Mouse (Mus musculus) MEL (cell line): Measurements from ENCODE around the gene Traf3. TPM values are rescaled to one million over a fixed set of nuclear protein-coding genes. Genes with fewer than 3 reads are reported as not detected.

ENCODE experiments used
- DNase-seq: peaks from one replicate; pipeline ENCODE4 v3.0.0; 2011; ENCODE audit warnings: low read depth, low spot score
- H3K27ac ChIP-seq: 2 replicates; pipeline ENCODE4 v1.5.1; 2012; ENCODE audit warnings: low read depth, mild to moderate bottlenecking, control low read depth, low read length, moderate library complexity; ENCODE audit not compliant: control insufficient read depth
- H3K27me3 ChIP-seq, 2 experiments: fragments of 150-350 bp in 1 of 2; sonication (generic) in 1 of 2; 2 replicates each; pipeline ENCODE4 v1.6.1; 2012; ENCODE audit warnings: low read length in 2 of 2, mild to moderate bottlenecking in 2 of 2, improper control_type of control experiment in 1 of 2, moderate library complexity in 1 of 2; ENCODE audit not compliant: insufficient read depth in 2 of 2, control insufficient read depth in 1 of 2
- H3K36me3 ChIP-seq, 2 experiments: 2 replicates each; pipeline ENCODE4 v1.6.1; 2012 to 2014; ENCODE audit warnings: low read length in 2 of 2, improper control_type of control experiment in 1 of 2, inconsistent platforms in 1 of 2, mild to moderate bottlenecking in 1 of 2; ENCODE audit not compliant: insufficient read depth in 2 of 2, control insufficient read depth in 1 of 2
- H3K4me1 ChIP-seq, 2 experiments: fragments of 150-350 bp in 1 of 2; sonication (generic) in 1 of 2; 2 replicates each; pipeline ENCODE4 v1.6.1; 2012; ENCODE audit warnings: low read length in 2 of 2, improper control_type of control experiment in 1 of 2, mild to moderate bottlenecking in 1 of 2; ENCODE audit not compliant: insufficient read depth in 2 of 2, control insufficient read depth in 1 of 2
- H3K4me3 ChIP-seq, 2 experiments: fragments of 150-350 bp in 1 of 2; sonication (generic) in 1 of 2; 2 replicates each; pipeline ENCODE4 v1.5.1; 2012; ENCODE audit warnings: low read depth in 2 of 2, low read length in 2 of 2, mild to moderate bottlenecking in 2 of 2, moderate library complexity in 2 of 2, control low read depth in 1 of 2, improper control_type of control experiment in 1 of 2; ENCODE audit not compliant: control insufficient read depth in 1 of 2, insufficient read depth in 1 of 2
- H3K79me2 ChIP-seq: 2 replicates; pipeline ENCODE4 v1.6.1; 2012; ENCODE audit warnings: mild to moderate bottlenecking, low read length, moderate library complexity; ENCODE audit not compliant: control insufficient read depth, poor library complexity, insufficient read depth
- H3K9ac ChIP-seq: 2 replicates; pipeline ENCODE4 v1.6.1; 2012; ENCODE audit warnings: low read depth, mild to moderate bottlenecking, control low read depth, low read length, moderate library complexity; ENCODE audit not compliant: control insufficient read depth, poor library complexity, severe bottlenecking
- H3K9me3 ChIP-seq: fragments of 150-350 bp; sonication (generic); replicated peaks from 2 replicates; pipeline ENCODE4 v1.6.1; 2012; ENCODE audit warnings: mild to moderate bottlenecking, low read length, improper control_type of control experiment, moderate library complexity; ENCODE audit not compliant: insufficient read depth
- BHLHE40 ChIP-seq: IDR thresholded peaks from 2 replicates; pipeline ENCODE4 v1.6.1; 2012; ENCODE audit warnings: low read depth, mild to moderate bottlenecking, inconsistent platforms, low read length, improper control_type of control experiment, borderline replicate concordance
- CHD1 ChIP-seq: IDR thresholded peaks from 2 replicates; pipeline ENCODE4 v1.6.1; 2012; ENCODE audit warnings: low read depth, mild to moderate bottlenecking, inconsistent platforms, low read length, improper control_type of control experiment
- CHD2 ChIP-seq: IDR thresholded peaks from 2 replicates; pipeline ENCODE4 v1.6.1; 2011; ENCODE audit warnings: low read length, improper control_type of control experiment
- E2F4 ChIP-seq: IDR thresholded peaks from 2 replicates; pipeline ENCODE4 v1.6.1; 2011; ENCODE audit warnings: low read depth, low read length, improper control_type of control experiment, borderline replicate concordance
- ELF1 ChIP-seq: IDR thresholded peaks from 2 replicates; pipeline ENCODE4 v1.6.1; 2014; ENCODE audit warnings: low read depth, mild to moderate bottlenecking, inconsistent platforms, low read length, improper control_type of control experiment, moderate library complexity
- EP300 ChIP-seq, 2 experiments: IDR thresholded peaks; 2 replicates each; pipeline ENCODE4 v1.6.1; 2011; ENCODE audit warnings: improper control_type of control experiment in 2 of 2, low read length in 2 of 2, low read depth in 1 of 2, mild to moderate bottlenecking in 1 of 2
- GABPA ChIP-seq: IDR thresholded peaks from 2 replicates; pipeline ENCODE4 v1.6.1; 2012; ENCODE audit warnings: low read depth, mild to moderate bottlenecking, inconsistent platforms, low read length, improper control_type of control experiment, moderate library complexity
- GATA1 ChIP-seq: IDR thresholded peaks from 2 replicates; pipeline ENCODE4 v1.6.1; 2011; ENCODE audit warnings: low read depth, low read length, improper control_type of control experiment
- HCFC1 ChIP-seq: IDR thresholded peaks from 2 replicates; pipeline ENCODE4 v1.6.1; 2012; ENCODE audit warnings: low read depth, mild to moderate bottlenecking, inconsistent platforms, low read length, improper control_type of control experiment, moderate library complexity
- JUND ChIP-seq: IDR thresholded peaks from 2 replicates; pipeline ENCODE4 v1.6.1; 2011; ENCODE audit warnings: low read depth, mild to moderate bottlenecking, improper control_type of control experiment, low read length
- KAT2A ChIP-seq: conservative IDR thresholded peaks from 2 replicates; pipeline ENCODE4 v1.6.1; 2012; ENCODE audit warnings: low read depth, low read length, improper control_type of control experiment, inconsistent platforms
- MAFK ChIP-seq: IDR thresholded peaks from 2 replicates; pipeline ENCODE4 v1.6.1; 2011; ENCODE audit warnings: low read depth, mild to moderate bottlenecking, low read length, improper control_type of control experiment, borderline replicate concordance
- MAZ ChIP-seq: IDR thresholded peaks from 2 replicates; pipeline ENCODE4 v1.6.1; 2012; ENCODE audit warnings: low read depth, mild to moderate bottlenecking, inconsistent platforms, low read length, improper control_type of control experiment
- MXI1 ChIP-seq: IDR thresholded peaks from 2 replicates; pipeline ENCODE4 v1.6.1; 2011; ENCODE audit warnings: mild to moderate bottlenecking, low read depth, low read length, improper control_type of control experiment
- MYB ChIP-seq: IDR thresholded peaks from 2 replicates; pipeline ENCODE4 v1.6.1; 2011; ENCODE audit warnings: mild to moderate bottlenecking, low read depth, low read length, improper control_type of control experiment
- MYC ChIP-seq: IDR thresholded peaks from 2 replicates; pipeline ENCODE4 v1.6.1; 2011; ENCODE audit warnings: low read depth, mild to moderate bottlenecking, low read length, improper control_type of control experiment, moderate library complexity
- NRF1 ChIP-seq: IDR thresholded peaks from 2 replicates; pipeline ENCODE4 v1.6.1; 2014; ENCODE audit warnings: low read depth, mild to moderate bottlenecking, inconsistent platforms, low read length, improper control_type of control experiment, moderate library complexity; ENCODE audit not compliant: poor library complexity, insufficient read depth, severe bottlenecking
- RAD21 ChIP-seq: IDR thresholded peaks from 2 replicates; pipeline ENCODE4 v1.6.1; 2011; ENCODE audit warnings: mild to moderate bottlenecking, low read depth, low read length, improper control_type of control experiment
- SIN3A ChIP-seq: IDR thresholded peaks from 2 replicates; pipeline ENCODE4 v1.6.1; 2012; ENCODE audit warnings: low read length, improper control_type of control experiment, inconsistent platforms
- TBP ChIP-seq: IDR thresholded peaks from 2 replicates; pipeline ENCODE4 v1.8.0; 2011; ENCODE audit warnings: low read depth, low read length, improper control_type of control experiment
- ZC3H11A ChIP-seq: IDR thresholded peaks from 2 replicates; pipeline ENCODE4 v1.6.1; 2012; ENCODE audit warnings: low read depth, mild to moderate bottlenecking, inconsistent platforms, low read length, improper control_type of control experiment
- ZKSCAN1 ChIP-seq: IDR thresholded peaks from 2 replicates; pipeline ENCODE4 v1.6.1; 2012; ENCODE audit warnings: low read depth, mild to moderate bottlenecking, inconsistent platforms, low read length, improper control_type of control experiment, moderate library complexity
- ZNF384 ChIP-seq: IDR thresholded peaks from 2 replicates; pipeline ENCODE4 v1.6.1; 2012; ENCODE audit warnings: low read depth, mild to moderate bottlenecking, inconsistent platforms, low read length, improper control_type of control experiment
- polyA plus RNA-seq, 2 experiments: library from polyadenylated mRNA; stranded (reverse) in 1 of 2; unstranded in 1 of 2; fragments of >175 nt in 1 of 2; fragments of >200 nt in 1 of 2; gene quantifications; 2 replicates each; pipeline versions ENCODE4 v1.2.1 to v1.2.4; 2012; ENCODE audit warnings: low replicate concordance in 2 of 2, low read depth in 1 of 2; ENCODE audit not compliant: insufficient read length in 2 of 2, insufficient read depth in 1 of 2, missing spikeins in 1 of 2
- total RNA-seq: library from RNA; depleted of rRNA; stranded (reverse); fragments of 300-350 nt; gene quantifications from 2 replicates; pipeline ENCODE4 v1.2.3, GENCODE M21; 2012

Traf3 gene
- total and polyA plus RNA-seq, 3 experiments: 21.1 to 40.7 TPM; not detected in 1

DNA sequence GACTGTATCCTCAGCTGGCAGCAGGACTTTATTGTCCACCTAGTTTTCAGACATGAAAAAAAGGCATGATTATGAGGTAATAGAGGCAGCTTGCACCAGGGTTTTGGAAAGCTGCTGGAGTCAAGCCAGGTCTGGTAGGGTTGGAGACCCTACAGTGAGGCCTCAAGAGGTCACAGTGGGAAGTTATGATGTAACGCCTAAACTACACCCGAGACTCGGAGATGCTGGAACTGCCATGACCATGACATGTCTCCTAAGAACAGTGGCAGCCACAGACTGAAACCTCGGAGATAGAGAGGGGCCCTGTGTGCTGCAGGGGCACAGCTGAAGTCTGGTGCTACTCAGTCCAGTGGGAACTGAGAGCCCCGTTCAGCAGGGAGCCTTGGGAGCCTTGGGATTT lies 18.3 kb downstream of the Traf3 start, which contains the start of gene 4930595D18Rik:
4930595D18Rik (minus strand) TSS at position 16 of the 400 bp plus-strand sequence.
- Histone ChIP-seq H3K4me3 (no peak within 1 kb of the TSS), H3K9ac (no peak within 1 kb of the TSS), H3K36me3 (no peaks in the 10 kb centered on the region; a peak in 1 of 4 replicates), H3K4me1 (no peaks in the 10 kb centered on the region), H3K27me3 (no peaks in the 10 kb centered on the region), H3K27ac (no peak within 1 kb of the TSS), H3K9me3 (no peaks in the 10 kb centered on the region)
- no peak for DNase-seq
- TF ChIP-seq TBP (no peak), KAT2A (no peak), EP300 (IDR thresholded peaks at IDR 0.05; ENCODE audit: low read depth in 1 of 2, low read length in 2 of 2) (no peak), MAFK (no peak), ZC3H11A (no peak), CHD2 (no peak), GATA1 (no peak), MXI1 (no peak), ZNF384 (no peak), MYB (no peak), ELF1 (no peak), CHD1 (no peak), HCFC1 (no peak), MAZ (no peak), BHLHE40 (no peak), RAD21 (no peak)
- TF ChIP-seq, all 39 proteins: peak for 0
- H3K79me2 ChIP-seq: peaks cover 13% of the 10 kb centered on the region

- Histone ChIP-seq H3K27me3 (no peaks in the 10 kb centered on the region), H3K36me3 (peaks cover 0 to 5% of the 10 kb centered on the region in 2 experiments; a peak in 1 of 4 replicates), H3K9ac (no peak overlapping the region), H3K4me1 (no peaks in the 10 kb centered on the region), H3K9me3 (no peaks in the 10 kb centered on the region), H3K4me3 (no peak overlapping the region), H3K27ac (no peak overlapping the region), H3K79me2 (peaks cover 4% of the 10 kb centered on the region)
- DNase-seq: no peak
- TF ChIP-seq GABPA (no peak), SIN3A (no peak), JUND (no peak), NRF1 (no peak), MYC (no peak), HCFC1 (no peak), ZKSCAN1 (no peak), E2F4 (no peak)
These were observed 20.8 kb downstream of the Traf3 start for GRCm38 (mm10) chr12:111186986-111187385.
